Mouse (Mus musculus): ENCODE measurements around the gene Slc5a6.

GRCm38 (mm10) chr5:31024641-31025040 lies 24.1 kb downstream of the Slc5a6 start:
- no peak for TF ChIP-seq POLR2A (IDR thresholded peaks at IDR 0.05; ENCODE audit: insufficient read length, low read depth)
- no peak for TF ChIP-seq CEBPB (IDR thresholded peaks at IDR 0.05; ENCODE audit: insufficient read depth, poor library complexity, severe bottlenecking)
- no peak for TF ChIP-seq MAX (IDR thresholded peaks at IDR 0.05; ENCODE audit: low read depth)
